ENCODE assay signal across 8 mouse cellular contexts in the genomic region with DNA sequence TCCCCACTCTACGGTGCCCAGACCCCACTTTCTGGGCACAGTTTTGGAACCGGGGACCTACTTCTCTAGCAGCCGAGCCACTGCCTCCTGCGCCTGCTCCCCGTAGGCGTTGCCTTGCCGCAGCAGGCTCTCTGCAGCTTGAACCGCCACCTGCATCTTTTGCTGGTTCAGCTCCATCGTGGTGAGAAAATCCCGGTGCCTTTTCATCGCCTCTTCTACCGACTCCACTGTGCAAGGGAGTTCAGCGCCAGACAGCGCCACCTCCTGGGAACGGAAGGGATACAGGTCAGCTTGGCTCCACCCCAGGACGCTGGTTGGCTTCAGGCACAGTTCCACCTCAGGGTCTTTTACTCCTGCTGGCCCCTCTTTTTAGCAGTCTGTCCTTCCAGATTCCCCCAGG. TPM values are rescaled to one million over a fixed set of nuclear protein-coding genes. Genes with fewer than 3 reads are reported as not detected.
A peak's percentile ranks its signal among the peaks of the same experiment; 100 is the strongest.
DNase-seq lines count a peak whose midpoint lies in the region; ATAC-seq lines count a peak whose summit lies in the region.
"Had no signal": no experiment of that assay in that cellular context is flagged by ENCODE, and none has a peak within 500 bp of the region (broad histone marks: within the 10 kb centered on the region; RNA-seq: fewer than 3 reads in every experiment).

No protein-coding gene starts in this region.

- no peaks in the 10 kb centered on the region for H3K36me3 ChIP-seq in midbrain, embryonic 13.5 days
- H3K36me3 ChIP-seq in splenic B cell, adult 2 months (ENCODE audit: control insufficient read depth, insufficient read depth, low read length, poor library complexity, severe bottlenecking) = no peaks in the 10 kb centered on the region
- H3K36me3 ChIP-seq: limb, embryonic 13.5 days had no signal

- 9% methylated on average over 16 of the region's 16 CpGs for WGBS in midbrain, embryonic 13.5 days

- H3K27ac ChIP-seq in midbrain, embryonic 13.5 days = no peak overlapping the region
- H3K27ac ChIP-seq: limb, embryonic 13.5 days had no signal

- peaks cover 9% of the 10 kb centered on the region for H3K9me3 ChIP-seq in midbrain, embryonic 13.5 days

- H3K4me2 ChIP-seq in midbrain, embryonic 13.5 days (replicated peaks) = no peak overlapping the region
- H3K4me2 ChIP-seq: limb, embryonic 13.5 days had no signal

- intact Hi-C loops in gastrocnemius, postnatal 36 days (cut with DNase I) = no loop called here

- 0 out of 2 replicates have a peak, but pooled peaks cover 3% of the 10 kb centered on the region for H3K4me1 ChIP-seq in midbrain, embryonic 13.5 days (replicated peaks)

- peaks cover 93% of the 10 kb centered on the region for H3K27me3 ChIP-seq in midbrain, embryonic 13.5 days
- H3K27me3 ChIP-seq in splenic B cell, adult 2 months (ENCODE audit: control insufficient read depth, insufficient read depth, low read length, poor library complexity, severe bottlenecking) = no peaks in the 10 kb centered on the region; the same call in 1 of the 2 replicates

- DNase-seq in CD8-positive naive resting alpha-beta T cell, adult 2 months (ENCODE audit: low read depth in 2 of 2, low spot score in 2 of 2) = peak; percentile 24 to 50
- DNase-seq in MEL-GATA-1-ER (ENCODE audit: extremely low read depth, low read depth) = peak; percentile 53
- DNase-seq in cerebellum, adult 9-11 months = peak; percentile 84
- peak; percentile 27 to 45 for DNase-seq in gastrocnemius, postnatal 36 days
- DNase-seq in left cerebral cortex, adult 18-20 months (ENCODE audit: low spot score in 2 of 2) = peak; percentile 82 to 84
- peak; percentile 70 for DNase-seq in splenic B cell, adult 2 months (ENCODE audit: low read depth, low spot score)

- 0 out of 2 replicates have a peak overlapping the region, but pooled peaks have one; percentile 3 for H3K9ac ChIP-seq in midbrain, embryonic 13.5 days (replicated peaks)
- H3K9ac ChIP-seq: limb, embryonic 13.5 days had no signal

- no peak for ATAC-seq in midbrain, embryonic 13.5 days

- H3K4me3 ChIP-seq in midbrain, embryonic 13.5 days (replicated peaks) = no peak overlapping the region
- H3K4me3 ChIP-seq: limb, embryonic 13.5 days had no signal

RNA-seq across cellular contexts. Expression of a gene that starts 44.8 kb away (rescaled TPM):
- total RNA-seq in gastrocnemius, postnatal 36 days (2021) = under 1 TPM in 1 of 2 experiments, not detected in 1; 0.03 TPM
- 100 to 1,000 TPM; 139 to 142 TPM for total RNA-seq in left cerebral cortex, adult 18-20 months (2021)
- polyA plus RNA-seq in midbrain, embryonic 13.5 days (2015; fragmentation: Nextera tagmentation; extraction: Ambion mirVana) = 1.1 and 2.2 TPM in 2 replicates

RNA-seq across cellular contexts. Expression of a gene that starts 45.1 kb away (rescaled TPM):
- 10 to 100 TPM; 10.9 to 12.7 TPM for total RNA-seq in gastrocnemius, postnatal 36 days (2021)
- 10 to 100 TPM; 20.8 to 21.3 TPM for total RNA-seq in left cerebral cortex, adult 18-20 months (2021)
- polyA plus RNA-seq in midbrain, embryonic 13.5 days (2015; fragmentation: Nextera tagmentation; extraction: Ambion mirVana) = 14.8 and 16.1 TPM in 2 replicates

RNA-seq across cellular contexts. Expression of a gene that starts 45.5 kb away (rescaled TPM):
- not detected for total RNA-seq in gastrocnemius, postnatal 36 days (2021)
- not detected for total RNA-seq in left cerebral cortex, adult 18-20 months (2021)
- 0.53 TPM in 1 of 2 replicates, not detected in the other for polyA plus RNA-seq in midbrain, embryonic 13.5 days (2015; fragmentation: Nextera tagmentation; extraction: Ambion mirVana)
- polyA plus RNA-seq: limb, embryonic 13.5 days had no signal

RNA-seq across cellular contexts. Expression of a gene that starts 46.9 kb away (rescaled TPM):
- total RNA-seq in gastrocnemius, postnatal 36 days (2021) = 1 to 10 TPM; 1.7 to 2.1 TPM
- total RNA-seq in left cerebral cortex, adult 18-20 months (2021) = 10 to 100 TPM; 27.9 to 33.2 TPM
- polyA plus RNA-seq in midbrain, embryonic 13.5 days (2015; fragmentation: Nextera tagmentation; extraction: Ambion mirVana) = 67.2 and 84.3 TPM in 2 replicates

Comparison
In these comparisons a context has a peak if more than half of its experiments do, and no peak if none do; other contexts are left out.
1. RNA of a gene that starts 44.8 kb away (total RNA-seq): 139 to 142 TPM in left cerebral cortex, adult 18-20 months; 0.03 TPM in gastrocnemius, postnatal 36 days; every median in the first group is over 100 times any median in the second.
2. Peak in every context shown above with its lines, with median percentiles within 50 percentile points of each other: DNase-seq.